Mouse (Mus musculus) heart, adult 2 months (tissue): ENCODE data around the gene Hoxc5.

Experiments
- CTCF ChIP-seq: fragments of 200-600 bp; IDR thresholded peaks from 2 replicates; pipeline ENCODE4 v1.8.1; 2022; ENCODE audit warnings: antibody characterized with exemption, mild to moderate bottlenecking, moderate library complexity
- EP300 ChIP-seq: fragments of 200-500 bp; IDR thresholded peaks from 2 replicates; pipeline ENCODE4 v1.6.1; 2011; ENCODE audit warnings: low read depth, low read length, control low read depth; ENCODE audit not compliant: insufficient read depth

DNA sequence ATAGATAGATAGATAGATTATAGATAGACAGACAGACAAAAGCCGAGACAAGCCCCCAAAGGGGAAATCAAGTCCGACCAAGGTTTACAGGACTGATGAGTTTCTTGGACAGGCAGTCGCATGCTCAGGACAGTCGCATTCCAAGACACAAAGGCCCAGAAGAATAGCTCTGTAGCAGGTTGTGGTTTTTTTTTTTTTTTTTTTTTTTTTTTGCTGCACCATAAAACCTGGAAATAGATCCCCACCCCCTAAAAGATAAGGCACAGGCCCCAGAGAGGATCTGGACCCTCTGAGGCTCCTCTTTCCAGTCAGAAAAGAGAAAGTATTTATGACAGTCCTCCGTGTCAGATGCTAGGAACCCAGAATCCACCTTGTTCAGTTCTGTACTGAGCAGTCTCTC, 20.8 kb downstream of the Hoxc5 start:
- TF ChIP-seq EP300, result no peak
- TF ChIP-seq CTCF, result no peak
